Mouse (Mus musculus) ES-Bruce4 (cell line): ENCODE results near the gene St6gal1. TPM values are rescaled to one million over a fixed set of nuclear protein-coding genes. Genes with fewer than 3 reads are reported as not detected.

ENCODE experiments used
- H3K27ac ChIP-seq: 2 replicates; pipeline ENCODE4 v1.5.1; 2012; ENCODE audit warnings: low read length, inconsistent platforms; ENCODE audit not compliant: insufficient read depth
- H3K27me3 ChIP-seq: 2 replicates; pipeline ENCODE4 v1.6.1; 2012; ENCODE audit warnings: mild to moderate bottlenecking, low read length, inconsistent platforms; ENCODE audit not compliant: control insufficient read depth, poor library complexity, insufficient read depth, severe bottlenecking
- H3K36me3 ChIP-seq: 2 replicates; pipeline ENCODE4 v1.6.1; 2012; ENCODE audit warnings: inconsistent platforms, mild to moderate bottlenecking, low read length, moderate library complexity; ENCODE audit not compliant: control insufficient read depth, poor library complexity, insufficient read depth, severe bottlenecking
- H3K4me1 ChIP-seq: one replicate; pipeline ENCODE4 v1.8.1; 2011; ENCODE audit warnings: low read length; ENCODE audit not compliant: control insufficient read depth, insufficient read depth
- H3K4me3 ChIP-seq: 2 replicates; pipeline ENCODE4 v1.5.1; 2011; ENCODE audit warnings: low read depth, mild to moderate bottlenecking, low read length
- H3K9ac ChIP-seq: 2 replicates; pipeline ENCODE4 v1.6.1; 2012; ENCODE audit warnings: low read depth, mild to moderate bottlenecking, inconsistent platforms; ENCODE audit not compliant: poor library complexity, severe bottlenecking
- H3K9me3 ChIP-seq: replicated peaks from 2 replicates; pipeline ENCODE4 v1.6.1; 2012; ENCODE audit warnings: mild to moderate bottlenecking, low read length, inconsistent platforms; ENCODE audit not compliant: control insufficient read depth, poor library complexity, insufficient read depth, severe bottlenecking
- CTCF ChIP-seq: IDR thresholded peaks from one replicate; pipeline ENCODE4 v1.8.1; 2011; ENCODE audit warnings: low read depth, low read length
- EP300 ChIP-seq: IDR thresholded peaks from 2 replicates; pipeline ENCODE4 v1.6.1; 2011; ENCODE audit warnings: low read depth, low read length; ENCODE audit not compliant: insufficient read depth
- POLR2A ChIP-seq: IDR thresholded peaks from one replicate; pipeline ENCODE4 v1.8.1; 2011; ENCODE audit warnings: low read length; ENCODE audit not compliant: insufficient read depth
- polyA plus RNA-seq: library from polyadenylated mRNA; stranded (reverse); fragments of >200 nt; gene quantifications from 2 replicates; pipeline ENCODE4 v1.2.4, GENCODE M21; 2011; ENCODE audit warnings: low read depth; ENCODE audit not compliant: missing spikeins, insufficient read depth, insufficient read length

The St6gal1 gene
- polyA plus RNA-seq, 1 experiment, result 14.0 TPM

DNA sequence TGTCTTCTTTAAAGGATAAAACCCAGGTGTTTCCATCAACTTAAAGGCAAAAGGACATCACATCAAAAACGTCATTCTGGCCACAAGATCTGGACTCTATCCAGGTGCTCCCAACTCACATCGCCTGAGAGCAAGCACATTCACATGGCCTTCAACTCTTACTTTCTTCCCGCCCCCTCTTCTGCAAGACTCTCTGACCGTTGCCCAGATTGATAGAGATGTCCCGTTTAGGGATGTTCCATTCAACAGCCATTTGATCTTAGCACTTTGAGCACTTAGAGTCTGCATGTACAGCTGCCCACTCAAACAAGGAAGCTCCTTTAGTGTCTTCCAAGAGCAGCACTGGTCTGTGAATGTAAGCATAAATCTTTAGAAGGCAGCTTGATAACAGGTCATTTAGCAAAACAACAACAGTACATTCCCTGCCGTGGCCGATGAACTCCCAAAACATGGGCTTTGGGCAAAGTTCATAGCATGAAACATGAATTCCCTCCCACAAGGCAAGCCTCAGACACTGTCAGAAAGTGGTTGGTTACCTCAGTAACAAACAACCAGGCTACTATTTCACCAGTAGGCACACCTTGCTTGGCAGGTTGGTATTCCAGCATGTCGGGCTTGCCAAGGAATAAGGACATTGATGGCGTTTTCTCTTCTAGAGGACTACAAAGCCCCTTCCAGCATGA is 32.8 kb upstream of the St6gal1 start:
- TF ChIP-seq POLR2A, result no peak
- no peak for TF ChIP-seq CTCF
- no peak for TF ChIP-seq EP300
- Histone ChIP-seq H3K27ac (no peak overlapping the region), H3K4me3 (no peak overlapping the region), H3K9ac (no peak overlapping the region), H3K36me3 (no peaks in the 10 kb centered on the region), H3K9me3 (no peaks in the 10 kb centered on the region), H3K27me3 (no peaks in the 10 kb centered on the region), H3K4me1 (no peaks in the 10 kb centered on the region)

DNA sequence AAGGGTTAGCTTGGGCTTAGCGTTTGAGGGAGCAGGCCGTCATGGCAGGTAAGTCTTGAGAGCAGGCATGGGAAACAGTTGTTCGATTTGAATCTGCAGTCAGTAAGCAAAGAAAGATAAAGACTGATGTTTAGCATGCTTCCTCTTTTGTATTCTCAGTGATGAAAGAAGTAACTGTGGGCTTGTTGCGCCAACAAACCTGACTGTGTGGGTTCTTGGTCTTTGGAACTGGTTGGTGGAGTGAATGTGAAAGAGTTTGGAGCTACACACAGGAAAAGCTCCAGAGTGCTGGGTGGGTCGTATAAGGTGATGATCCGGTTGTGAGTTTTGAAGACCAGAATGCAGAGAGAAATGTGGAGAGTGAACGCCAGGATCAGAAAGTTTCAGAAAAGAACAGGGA is 28.9 kb upstream of the St6gal1 start:
- Histone ChIP-seq H3K4me3 (no peak overlapping the region), H3K27me3 (no peaks in the 10 kb centered on the region), H3K9me3 (no peaks in the 10 kb centered on the region), H3K27ac (no peak overlapping the region), H3K9ac (no peak overlapping the region), H3K36me3 (no peaks in the 10 kb centered on the region), H3K4me1 (no peaks in the 10 kb centered on the region)
- TF ChIP-seq CTCF (no peak), EP300 (no peak), POLR2A (no peak)

DNA sequence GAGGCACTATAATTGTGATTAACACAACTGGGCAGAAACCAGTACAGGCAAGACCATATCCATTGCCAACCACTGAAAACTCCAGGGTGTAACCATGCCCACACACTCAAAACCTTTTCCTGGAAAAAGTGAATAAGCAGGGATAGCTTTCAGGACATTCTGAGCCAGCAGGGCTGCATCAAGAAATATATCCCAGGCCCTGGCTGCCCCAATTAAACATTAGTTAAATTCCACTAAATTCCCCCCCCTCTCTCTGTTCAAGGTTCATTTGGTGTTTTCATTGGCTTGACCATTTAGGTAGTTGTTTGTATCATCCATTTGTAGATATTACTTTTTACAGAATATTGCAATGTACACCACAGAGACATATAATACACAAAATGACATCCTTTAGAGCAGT is 28.2 kb upstream of the St6gal1 start:
- Histone ChIP-seq H3K27me3 (no peaks in the 10 kb centered on the region), H3K4me3 (no peak overlapping the region), H3K4me1 (no peaks in the 10 kb centered on the region), H3K36me3 (no peaks in the 10 kb centered on the region), H3K9ac (no peak overlapping the region), H3K9me3 (no peaks in the 10 kb centered on the region), H3K27ac (no peak overlapping the region)
- TF ChIP-seq CTCF (no peak), EP300 (no peak), POLR2A (no peak)

- Histone ChIP-seq H3K27ac (no peak overlapping the region), H3K4me1 (no peaks in the 10 kb centered on the region), H3K9me3 (no peaks in the 10 kb centered on the region), H3K27me3 (no peaks in the 10 kb centered on the region), H3K4me3 (no peak overlapping the region), H3K9ac (no peak overlapping the region), H3K36me3 (no peaks in the 10 kb centered on the region)
- no peak for TF ChIP-seq POLR2A
- no peak for TF ChIP-seq CTCF
- TF ChIP-seq EP300, result no peak
Measured at GRCm38 (mm10) chr16:23196791-23197190, 27.7 kb upstream of the St6gal1 start.

DNA sequence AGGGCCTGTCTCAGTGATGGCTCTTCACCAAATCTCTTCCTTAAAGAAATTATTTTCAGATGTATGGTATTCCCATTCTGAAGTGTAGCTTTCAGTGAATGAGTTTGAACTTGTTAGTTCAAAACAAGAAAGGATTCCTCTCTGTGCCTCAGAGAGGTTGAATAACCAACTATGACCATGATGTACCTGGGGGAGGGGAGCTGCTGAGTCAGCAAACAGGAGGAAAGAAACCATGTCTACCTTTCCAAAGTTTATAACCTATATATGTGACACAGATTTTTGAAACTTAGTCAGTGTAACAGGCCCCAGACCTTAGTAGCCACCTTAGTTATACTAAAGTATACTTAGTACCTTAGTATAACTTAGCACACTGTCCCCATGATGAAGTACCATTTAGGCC is 23.0 kb upstream of the St6gal1 start:
- no peak overlapping the region for H3K27ac ChIP-seq
- no peak overlapping the region for H3K9ac ChIP-seq
- H3K27me3 ChIP-seq, result no peaks in the 10 kb centered on the region
- no peak overlapping the region for H3K4me3 ChIP-seq
- no peak for TF ChIP-seq POLR2A
- no peak for TF ChIP-seq EP300
- TF ChIP-seq CTCF, result no peak
- H3K9me3 ChIP-seq, result no peaks in the 10 kb centered on the region
- no peaks in the 10 kb centered on the region for H3K4me1 ChIP-seq
- H3K36me3 ChIP-seq, result no peaks in the 10 kb centered on the region

- H3K27me3 ChIP-seq, result no peaks in the 10 kb centered on the region
Measured at GRCm38 (mm10) chr16:23214314-23214713, 10.2 kb upstream of the St6gal1 start.

More at GRCm38 (mm10) chr16:23214314-23214713, 10.2 kb upstream of the St6gal1 start:
- no peak overlapping the region for H3K9ac ChIP-seq
- H3K9me3 ChIP-seq, result no peaks in the 10 kb centered on the region
- no peaks in the 10 kb centered on the region for H3K36me3 ChIP-seq
- no peaks in the 10 kb centered on the region for H3K4me1 ChIP-seq
- no peak overlapping the region for H3K4me3 ChIP-seq
- H3K27ac ChIP-seq, result no peak overlapping the region
- TF ChIP-seq CTCF (no peak), EP300 (no peak), POLR2A (no peak)
